Mouse (Mus musculus) embryo, embryonic 10 days (tissue): ENCODE results near the gene Cypt2.
"Not testable (repeated sequence)": the region's sequence is repeated elsewhere in the genome, so short reads cannot be mapped to it uniquely, and the experiment has no call there.

ENCODE experiments used
- DNase-seq: peaks from one replicate; pipeline ENCODE4 v3.0.0-alpha.2; 2015; ENCODE audit warnings: low spot score

Gene Cypt2

DNA sequence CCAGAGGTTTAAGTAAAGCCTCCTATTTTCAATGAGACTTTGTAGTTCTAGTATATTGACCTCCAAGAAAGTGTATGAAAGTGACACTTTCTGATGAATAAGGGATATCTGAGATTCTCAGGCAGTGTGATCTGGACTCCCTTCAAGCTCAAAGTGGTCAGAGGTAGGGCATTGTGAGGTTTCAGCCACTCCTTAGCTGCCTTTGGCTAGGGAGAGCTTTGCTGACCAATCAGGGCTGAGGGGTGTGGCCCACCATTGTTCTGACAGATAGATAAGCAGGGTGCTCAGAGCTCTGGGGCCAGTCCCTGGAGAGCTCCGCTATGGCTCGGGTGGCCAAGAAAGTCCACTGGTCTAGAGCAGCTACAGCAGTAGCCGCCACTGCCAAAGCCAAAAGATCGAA is at the start of gene Cypt2:
Cypt2 (plus strand) TSS at position 301 of the 400 bp plus-strand sequence.
- not testable (repeated sequence) for DNase-seq

DNA sequence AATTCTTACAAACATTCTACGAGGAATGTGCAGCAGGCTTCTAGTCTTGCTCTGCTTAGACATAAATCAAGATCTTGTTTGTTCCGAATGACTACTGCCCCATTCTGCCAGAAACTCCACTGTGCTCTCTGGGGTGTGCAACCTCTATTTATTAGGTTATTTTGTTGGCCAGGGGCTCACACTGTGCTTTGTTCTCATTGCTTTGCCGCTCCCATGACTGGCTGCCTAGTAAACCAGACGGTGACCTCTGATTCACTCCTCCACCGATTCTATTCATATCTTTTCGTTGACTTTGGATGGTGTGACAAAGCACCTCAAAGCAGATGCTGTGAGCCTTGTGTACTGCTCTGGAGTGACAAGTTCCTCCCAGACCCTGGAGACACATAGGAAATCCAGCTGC is 46.7 kb downstream of the Cypt2 start:
- no peak for DNase-seq
